Mouse (Mus musculus) brain, embryonic 14.5 days (tissue): Measurements from ENCODE around the gene Cd19.

Experiments
- CTCF ChIP-seq: fragments of 200-500 bp; IDR thresholded peaks from 2 replicates; pipeline ENCODE4 v1.5.1; 2012; ENCODE audit warnings: inconsistent platforms, mild to moderate bottlenecking, moderate library complexity, borderline replicate concordance; ENCODE audit not compliant: insufficient read depth, insufficient read length; ENCODE audit errors: extremely low read depth
- POLR2A ChIP-seq: fragments of 200-500 bp; IDR thresholded peaks from 2 replicates; pipeline ENCODE4 v1.6.1; 2012; ENCODE audit warnings: mild to moderate bottlenecking, inconsistent platforms, borderline replicate concordance; ENCODE audit not compliant: poor library complexity, insufficient read depth, insufficient read length, severe bottlenecking; ENCODE audit errors: extremely low read depth

DNA sequence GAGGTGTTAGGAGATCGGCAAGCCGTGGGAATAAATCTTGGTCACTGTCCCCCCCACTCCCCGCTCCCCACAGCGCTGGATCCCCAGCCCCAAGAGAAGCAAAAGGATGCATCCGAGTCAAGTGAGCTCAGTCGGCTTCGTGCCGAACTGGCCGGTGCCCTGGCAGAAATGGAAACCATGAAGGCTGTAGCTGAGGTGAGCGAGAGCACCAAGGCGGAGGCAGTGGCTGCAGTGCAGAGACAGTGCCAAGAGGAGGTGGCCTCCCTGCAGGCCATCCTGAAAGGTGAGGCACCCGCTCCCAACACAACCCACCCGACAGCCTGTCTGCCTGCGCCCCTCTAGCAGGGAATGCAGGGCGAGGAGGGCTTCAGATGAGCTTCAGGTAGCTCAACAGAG lies 14.8 kb upstream of the Cd19 start:
- TF ChIP-seq CTCF: no peak
- no peak for TF ChIP-seq POLR2A
